Mouse (Mus musculus) layer of hippocampus, postnatal 36 days (tissue): Measurements from ENCODE around the gene Bean1. TPM values are rescaled to one million over a fixed set of nuclear protein-coding genes. Genes with fewer than 3 reads are reported as not detected.

ENCODE experiments used
- DNase-seq, 2 experiments: peaks; one replicate each; pipeline ENCODE4 v3.0.0; 2022
- total RNA-seq, 2 experiments: library from RNA; stranded (reverse); gene quantifications; 2 replicates each; pipeline ENCODE4 v1.2.3; 2021

The Bean1 gene
- total RNA-seq, 2 experiments from 2014 or later, result 5.7 to 5.8 TPM

DNA sequence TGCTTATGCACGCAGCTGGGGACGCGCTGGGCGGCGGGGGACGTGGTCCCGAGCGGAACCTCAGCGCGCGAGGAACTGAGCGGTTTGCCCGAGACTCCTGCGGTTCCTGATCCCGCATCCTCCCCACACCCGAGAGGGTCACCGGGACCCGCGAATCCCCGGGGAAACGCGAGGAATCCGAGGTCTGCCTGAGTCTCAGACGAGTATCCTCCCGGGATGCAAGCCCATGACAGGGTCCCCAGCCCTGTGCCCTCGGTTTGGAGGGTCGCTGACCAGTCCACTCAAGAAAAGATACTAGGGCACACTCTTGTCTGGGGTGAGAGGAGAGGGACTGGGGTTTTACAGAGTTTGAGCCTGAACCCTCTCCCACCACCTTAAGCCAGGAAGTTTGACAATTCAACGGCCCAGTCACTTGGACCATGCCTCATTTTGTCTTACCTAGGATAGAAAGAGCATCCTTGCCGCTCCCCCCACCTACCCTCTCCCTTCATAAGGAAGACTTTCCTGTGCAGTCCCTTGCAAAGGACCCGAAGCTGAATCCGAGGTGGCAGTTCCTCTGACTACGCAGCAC lies 893 bp downstream of the Bean1 start:
- no peak for DNase-seq

GRCm38 (mm10) chr8:104172420-104172819 lies 2.2 kb downstream of the Bean1 start:
- DNase-seq, result no peak

- DNase-seq, result no peak
Measured at GRCm38 (mm10) chr8:104175848-104176527, 5.7 kb downstream of the Bean1 start.

- no peak for DNase-seq
Measured at GRCm38 (mm10) chr8:104177054-104177453, 6.8 kb downstream of the Bean1 start.

DNA sequence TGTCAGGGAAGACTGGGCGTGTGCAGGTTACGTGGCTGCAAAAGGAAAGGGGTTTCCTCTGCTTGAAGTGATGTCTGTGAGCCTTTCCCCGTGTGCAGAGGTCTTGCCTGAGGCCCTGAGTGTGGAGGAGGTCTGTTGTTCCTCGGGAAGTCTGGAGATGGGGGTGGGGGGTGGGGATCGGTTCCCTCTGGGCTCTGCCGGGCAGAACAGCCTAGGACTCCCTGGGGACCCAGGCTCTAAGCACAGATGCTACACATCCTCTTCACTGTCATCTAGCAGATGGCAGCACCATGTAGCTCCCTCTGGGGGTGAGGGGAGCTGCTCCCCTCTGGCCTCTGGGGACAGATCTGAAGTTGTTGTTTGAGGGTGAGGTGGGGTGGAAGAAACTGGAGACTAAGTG lies 14.7 kb downstream of the Bean1 start:
- DNase-seq, result no peak

GRCm38 (mm10) chr8:104186827-104187226 lies 16.6 kb downstream of the Bean1 start:
- no peak for DNase-seq

- DNase-seq, result no peak
Measured at GRCm38 (mm10) chr8:104187622-104188021, 17.4 kb downstream of the Bean1 start.

- no peak for DNase-seq
Measured at GRCm38 (mm10) chr8:104188459-104188858, 18.2 kb downstream of the Bean1 start.

DNA sequence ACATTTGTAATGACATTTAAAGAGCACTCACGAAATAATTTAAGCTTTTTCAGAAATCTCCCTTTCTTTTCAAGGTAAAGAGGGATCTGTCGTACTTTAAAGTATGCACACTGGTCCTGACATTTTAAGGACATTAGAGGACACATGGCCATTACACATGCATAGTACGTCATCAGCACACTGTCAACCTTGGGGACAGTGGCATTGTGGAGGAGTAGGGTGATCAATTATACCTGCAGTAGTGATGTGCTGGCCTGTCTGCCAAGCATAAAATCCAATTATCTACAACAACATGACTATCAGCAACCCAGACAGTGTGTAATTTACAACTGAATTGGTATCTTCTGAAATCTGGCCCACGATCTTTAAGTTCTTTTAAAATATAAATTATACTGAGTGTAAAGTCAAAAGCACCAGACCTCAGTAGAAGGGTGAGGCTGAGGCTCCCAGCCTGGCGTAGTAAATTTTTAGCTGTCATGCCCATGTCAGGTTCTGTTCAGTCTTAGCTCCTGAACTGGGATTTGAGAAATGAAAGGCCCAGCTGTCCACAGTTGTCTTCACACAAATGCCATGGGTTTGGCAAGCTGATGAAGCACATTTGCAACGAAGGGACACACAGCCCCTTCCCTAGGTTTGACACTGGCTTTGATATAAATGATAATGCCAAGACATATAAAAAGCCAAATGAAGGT lies 20.7 kb downstream of the Bean1 start:
- DNase-seq, result no peak

GRCm38 (mm10) chr8:104191496-104191895 lies 21.3 kb downstream of the Bean1 start:
- no peak for DNase-seq

GRCm38 (mm10) chr8:104199802-104200201 lies 29.6 kb downstream of the Bean1 start:
- DNase-seq, result no peak

- no peak for DNase-seq
Measured at GRCm38 (mm10) chr8:104201622-104202021, 31.4 kb downstream of the Bean1 start.

DNA sequence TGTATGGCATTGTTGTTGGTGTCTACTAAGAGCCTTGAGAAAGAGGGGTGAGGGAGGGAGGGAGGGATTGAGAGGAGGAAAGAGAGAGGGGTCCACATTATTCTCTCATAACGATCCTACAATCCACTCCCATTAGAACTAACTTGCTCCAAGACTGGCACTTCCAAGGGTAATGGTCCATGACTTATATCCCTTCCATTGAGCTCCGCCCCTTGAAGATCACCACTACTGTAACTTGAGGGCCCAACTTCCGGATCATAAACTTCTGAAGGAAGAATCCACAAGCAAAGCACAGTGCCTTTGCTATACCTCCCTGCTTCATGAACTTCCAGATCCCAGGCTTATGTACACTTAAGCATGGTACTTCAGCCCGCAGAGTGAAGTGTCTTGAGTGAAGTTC lies 32.1 kb downstream of the Bean1 start:
- no peak for DNase-seq

GRCm38 (mm10) chr8:104205292-104205691 lies 35.0 kb downstream of the Bean1 start:
- DNase-seq, result no peak

DNA sequence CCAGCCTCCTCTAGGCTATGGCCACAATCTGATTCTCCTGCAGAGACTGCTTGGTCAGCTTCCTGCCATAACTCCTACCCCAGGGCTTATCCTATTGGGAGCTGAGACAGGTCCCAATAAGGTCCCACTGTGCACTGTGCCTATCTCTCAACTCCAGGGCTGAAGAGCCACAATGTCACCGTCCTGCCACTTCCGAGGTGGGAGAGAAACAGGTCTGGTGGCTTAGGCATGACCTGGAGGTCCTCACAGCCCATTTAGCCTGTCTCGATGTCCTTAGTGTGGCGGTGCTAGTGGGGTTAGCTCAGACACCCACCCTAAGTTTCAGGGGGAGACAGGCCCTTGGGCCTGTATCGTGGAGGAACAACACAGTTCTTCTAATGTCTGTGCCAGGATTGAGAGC lies 47.4 kb downstream of the Bean1 start:
- no peak for DNase-seq

- peak; percentile 36 to 53 for DNase-seq
Measured at GRCm38 (mm10) chr8:104219079-104219478, 48.8 kb downstream of the Bean1 start.

DNA sequence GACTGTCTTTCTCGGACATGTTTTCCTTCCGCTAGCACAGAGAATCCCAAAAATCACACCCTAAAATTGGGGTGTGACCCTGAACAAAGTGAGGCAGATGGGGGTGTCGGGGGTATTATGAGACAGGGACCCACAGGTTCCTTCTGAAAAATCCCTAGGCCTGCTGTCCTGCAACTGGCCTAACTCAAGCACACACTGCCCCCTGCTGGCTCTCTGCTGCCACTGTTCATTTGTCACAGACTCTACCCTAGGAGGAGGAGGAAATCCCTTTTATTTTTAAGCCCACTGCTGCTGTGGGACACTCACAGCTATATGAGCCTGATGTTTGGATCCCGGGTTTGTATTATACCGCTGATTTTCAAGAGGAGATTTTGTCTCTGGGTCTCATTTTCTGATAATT lies 49.6 kb downstream of the Bean1 start:
- peak; percentile 70 to 71 for DNase-seq

DNA sequence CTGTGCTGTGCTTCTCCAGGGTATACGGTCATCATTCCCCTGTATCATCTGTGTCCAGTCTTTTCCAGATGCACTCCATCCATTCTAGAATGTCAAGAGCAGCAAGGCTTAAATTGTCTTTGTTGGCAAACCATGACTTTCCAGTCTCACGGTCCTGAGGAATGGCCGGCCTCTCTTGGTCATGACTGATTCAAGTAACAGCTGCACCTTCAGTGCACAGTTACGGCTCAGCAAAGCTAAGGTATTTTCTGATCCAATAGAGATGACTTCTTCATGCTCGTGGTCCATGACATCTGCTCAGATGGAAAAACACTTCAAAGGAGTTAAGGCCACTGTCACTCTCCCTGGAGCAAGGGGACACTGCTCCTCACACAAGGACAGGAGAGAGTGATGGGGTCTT lies 56.8 kb downstream of the Bean1 start:
- no peak for DNase-seq

GRCm38 (mm10) chr8:104230377-104230776 lies 60.1 kb downstream of the Bean1 start:
- no peak for DNase-seq

DNA sequence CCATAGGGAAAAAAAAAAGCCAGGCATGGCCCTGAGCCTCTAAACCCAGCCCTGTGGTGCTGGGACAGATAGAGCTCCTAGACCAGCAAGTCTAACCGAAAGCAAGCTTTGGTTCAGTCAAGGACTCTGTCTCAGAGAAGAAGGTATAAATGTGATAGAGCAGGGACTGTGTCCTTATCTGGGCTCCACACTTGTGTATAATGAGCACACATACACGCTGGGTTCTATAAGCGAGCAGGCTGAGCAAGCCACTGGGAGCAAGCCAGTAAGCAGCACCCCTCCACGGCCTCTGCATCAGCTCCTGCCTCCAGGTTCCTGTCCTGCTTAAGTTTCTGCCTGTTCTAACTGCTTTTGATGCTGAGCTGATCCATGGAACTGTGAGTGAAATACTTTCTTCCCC lies 61.8 kb downstream of the Bean1 start:
- no peak for DNase-seq

DNA sequence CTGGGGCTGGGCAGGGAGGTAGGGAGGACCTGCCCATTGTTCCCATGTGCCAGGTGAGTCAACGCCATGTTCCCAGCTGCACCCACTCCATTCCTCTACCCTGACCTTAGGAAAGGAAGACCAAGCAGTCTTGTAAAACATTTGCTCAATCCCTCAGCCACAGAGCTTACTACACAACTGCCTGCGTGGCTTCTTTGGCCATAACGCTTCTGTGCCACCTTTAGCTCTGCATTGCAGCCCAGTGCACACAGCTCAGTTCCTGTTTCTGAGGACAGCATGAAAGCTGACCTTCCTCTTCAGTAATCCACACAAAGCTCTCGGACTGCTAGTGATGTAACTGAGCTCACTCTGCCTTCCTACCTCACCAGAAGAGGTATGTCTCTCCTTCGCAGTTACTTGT lies 62.7 kb downstream of the Bean1 start:
- DNase-seq, result no peak

DNA sequence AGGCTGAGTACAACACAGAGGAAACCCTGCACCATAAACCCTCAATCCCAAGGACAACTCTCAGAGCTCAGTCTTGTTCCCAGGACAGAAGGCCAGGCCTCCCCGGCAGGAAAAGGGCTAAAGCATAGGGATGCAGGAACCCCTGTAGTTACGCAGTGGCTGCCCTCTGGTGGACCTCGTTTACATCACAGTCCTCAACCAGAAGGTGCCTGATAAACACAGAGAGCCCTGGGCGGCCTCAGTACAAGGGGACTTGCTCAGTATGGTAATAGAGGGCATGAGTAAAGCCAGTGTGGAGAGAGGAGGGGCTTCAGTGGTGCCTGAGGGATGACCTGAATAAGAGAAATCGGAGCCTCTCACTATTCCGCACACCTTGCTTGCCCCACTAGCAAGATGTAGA lies 64.3 kb downstream of the Bean1 start:
- no peak for DNase-seq

DNA sequence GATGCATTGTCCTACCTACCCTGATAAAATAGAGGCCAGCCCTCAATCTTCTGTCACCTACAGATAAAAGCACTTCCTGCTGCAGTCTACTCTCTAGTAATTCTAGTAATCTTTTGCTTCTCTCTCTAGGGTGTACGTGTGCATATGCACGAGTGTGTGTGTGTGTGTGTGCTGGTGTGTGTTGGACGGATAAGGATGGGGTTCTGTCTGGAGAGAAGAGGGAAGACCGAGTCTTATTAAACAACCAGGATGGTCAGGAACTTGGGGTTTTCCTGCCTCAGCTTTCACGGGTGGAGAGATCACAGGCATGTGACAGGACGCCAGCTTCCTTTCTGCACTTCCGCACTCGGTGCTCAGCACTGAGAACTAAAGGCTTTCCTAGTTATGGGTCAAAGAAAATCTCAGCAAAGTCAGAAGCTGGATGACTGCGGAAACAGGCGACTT lies 69.2 kb downstream of the Bean1 start:
- DNase-seq, result no peak
